Mouse (Mus musculus) kidney, adult 2 months (tissue): Measurements from ENCODE around the gene Get4.

ENCODE experiments used
- CTCF ChIP-seq: fragments of 200-500 bp; conservative IDR thresholded peaks from 2 replicates; pipeline ENCODE4 v1.5.1; 2011; ENCODE audit warnings: low read depth, mild to moderate bottlenecking, control low read depth, low read length, moderate library complexity, mixed read lengths; ENCODE audit not compliant: insufficient read depth, insufficient read length
- POLR2A ChIP-seq: fragments of 200-500 bp; IDR thresholded peaks from one replicate; pipeline ENCODE4 v1.6.1; 2011; ENCODE audit warnings: low read depth, low read length, control low read depth

DNA sequence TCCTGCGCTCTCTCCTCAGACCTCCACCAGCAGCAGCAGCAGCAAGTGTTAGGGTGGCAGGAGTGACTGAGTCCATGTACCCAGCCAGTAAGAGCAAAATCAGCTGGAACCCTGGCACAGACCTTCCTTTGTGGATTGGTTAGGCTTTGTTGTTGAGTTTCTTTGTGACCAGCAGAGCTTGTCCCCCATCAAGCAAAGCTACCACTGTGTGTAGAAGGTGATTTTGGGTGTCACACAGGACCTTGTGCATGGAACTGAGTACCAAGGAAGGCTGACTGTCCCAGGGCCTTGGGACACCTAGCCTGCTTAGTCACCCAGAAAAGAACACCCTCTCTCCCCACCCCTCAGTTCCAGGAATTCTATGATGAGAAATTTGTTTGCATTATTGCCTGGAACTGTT lies 5.1 kb downstream of the Get4 start:
- TF ChIP-seq CTCF (no peak), POLR2A (no peak)
